30 mouse cellular contexts compared by ENCODE assay signal in the genomic region with DNA sequence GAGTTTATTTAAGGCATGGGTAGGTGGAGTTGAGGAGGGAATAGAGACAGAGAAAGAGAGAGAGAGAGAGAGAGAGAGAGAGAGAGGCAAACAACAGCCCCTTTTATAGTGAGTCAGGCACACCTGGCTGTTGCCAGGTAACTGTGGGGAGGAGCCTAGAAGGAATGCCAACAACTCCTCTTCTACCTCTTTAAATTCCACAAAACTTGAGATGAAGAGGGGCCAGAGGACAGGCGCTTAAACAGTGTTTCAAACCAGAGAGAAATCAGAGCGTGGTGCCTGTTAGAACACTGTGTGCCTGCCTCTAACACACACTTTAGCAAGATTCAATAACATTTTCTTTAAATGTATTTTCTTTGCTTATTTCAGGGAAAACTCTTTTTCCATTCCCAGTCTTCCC. TPM values are rescaled to one million over a fixed set of nuclear protein-coding genes. Genes with fewer than 3 reads are reported as not detected.
A peak's percentile ranks its signal among the peaks of the same experiment; 100 is the strongest.
DNase-seq lines count a peak whose midpoint lies in the region; ATAC-seq lines count a peak whose summit lies in the region.
"Had no signal": no experiment of that assay in that cellular context is flagged by ENCODE, and none has a peak within 500 bp of the region (broad histone marks: within the 10 kb centered on the region; RNA-seq: fewer than 3 reads in every experiment).

No protein-coding gene starts in this region.

- peak; percentile 43 to 66 for DNase-seq in lung, adult 18-20 months
- DNase-seq in lung, postnatal 10 days = peak; percentile 30
- peak; percentile 62 for DNase-seq in lung, postnatal 36 days
- no peak for DNase-seq in adipocyte (ENCODE audit: low spot score)
- no peak for DNase-seq in cerebellum, postnatal 4 days (ENCODE audit: low spot score in 2 of 2)
- DNase-seq in spleen, adult 12 weeks (ENCODE audit: low spot score) = no peak
- DNase-seq: adrenal gland, adult 2 months; adrenal gland, postnatal 14 days; cerebellum, adult 11 months; cerebellum, adult 2 months; cerebellum, adult 9-11 months; cerebellum, postnatal 25 days; embryo, embryonic 11 days; gastrocnemius, adult 2 months; gastrocnemius, postnatal 14 days; heart, adult 11 months had no signal

- no peak overlapping the region for H3K9ac ChIP-seq in lung, embryonic 15.5 days
- no peak overlapping the region for H3K9ac ChIP-seq in forebrain, embryonic 12.5 days
- H3K9ac ChIP-seq: embryonic facial prominence, embryonic 13.5 days; forebrain, embryonic 13.5 days; hindbrain, embryonic 12.5 days; hindbrain, embryonic 15.5 days had no signal

- peak overlapping the region; percentile 41; the same call in 1 of the 2 replicates for H3K27ac ChIP-seq in lung, embryonic 15.5 days
- H3K27ac ChIP-seq in forebrain, embryonic 12.5 days = no peak overlapping the region
- H3K27ac ChIP-seq: embryonic facial prominence, embryonic 10.5 days; embryonic facial prominence, embryonic 13.5 days; forebrain, embryonic 13.5 days; gastrocnemius, adult 2 months; hindbrain, embryonic 12.5 days; hindbrain, embryonic 15.5 days had no signal

- 72% methylated on average over 2 of the region's 2 CpGs for WGBS in lung, embryonic 15.5 days
- WGBS in forebrain, embryonic 12.5 days = 67% methylated on average over 2 of the region's 2 CpGs

- peaks cover 4% of the 10 kb centered on the region; the same call in 1 of the 2 replicates for H3K27me3 ChIP-seq in lung, embryonic 15.5 days
- peaks cover 8% of the 10 kb centered on the region; the same call in 1 of the 2 replicates for H3K27me3 ChIP-seq in forebrain, embryonic 12.5 days
- H3K27me3 ChIP-seq: forebrain, embryonic 13.5 days; hindbrain, embryonic 12.5 days; hindbrain, embryonic 15.5 days had no signal

- no peak overlapping the region for H3K4me2 ChIP-seq in lung, embryonic 15.5 days
- H3K4me2 ChIP-seq in forebrain, embryonic 12.5 days = no peak overlapping the region
- H3K4me2 ChIP-seq: embryonic facial prominence, embryonic 13.5 days; forebrain, embryonic 13.5 days; heart, embryonic 11.5 days; hindbrain, embryonic 12.5 days; hindbrain, embryonic 15.5 days had no signal

- H3K9me3 ChIP-seq in lung, embryonic 15.5 days = no peaks in the 10 kb centered on the region
- no peaks in the 10 kb centered on the region for H3K9me3 ChIP-seq in forebrain, embryonic 12.5 days
- H3K9me3 ChIP-seq: embryonic facial prominence, embryonic 10.5 days; embryonic facial prominence, embryonic 13.5 days; forebrain, embryonic 13.5 days; hindbrain, embryonic 12.5 days; hindbrain, embryonic 15.5 days had no signal

- peaks cover 3% of the 10 kb centered on the region; the same call in 1 of the 2 replicates for H3K4me1 ChIP-seq in lung, embryonic 15.5 days
- H3K4me1 ChIP-seq in forebrain, embryonic 12.5 days = no peaks in the 10 kb centered on the region
- H3K4me1 ChIP-seq: embryonic facial prominence, embryonic 13.5 days; forebrain, embryonic 13.5 days; hindbrain, embryonic 12.5 days; hindbrain, embryonic 15.5 days had no signal

- no peaks in the 10 kb centered on the region for H3K36me3 ChIP-seq in lung, embryonic 15.5 days
- no peaks in the 10 kb centered on the region for H3K36me3 ChIP-seq in forebrain, embryonic 12.5 days (replicated peaks)
- H3K36me3 ChIP-seq: embryonic facial prominence, embryonic 10.5 days; embryonic facial prominence, embryonic 13.5 days; hindbrain, embryonic 12.5 days; hindbrain, embryonic 15.5 days had no signal

- ATAC-seq in lung, embryonic 15.5 days (ENCODE audit: borderline replicate concordance, extremely low read depth, low FRiP score, low TSS enrichment) = peak; percentile 88; the same call in 1 of the 2 replicates
- ATAC-seq in forebrain, embryonic 12.5 days (ENCODE audit: low FRiP score) = no peak
- ATAC-seq: forebrain, embryonic 13.5 days; forebrain, embryonic 16.5 days; Patski had no signal

- H3K4me3 ChIP-seq in lung, embryonic 15.5 days = no peak overlapping the region
- no peak overlapping the region for H3K4me3 ChIP-seq in forebrain, embryonic 12.5 days (replicated peaks)
- H3K4me3 ChIP-seq: embryonic facial prominence, embryonic 10.5 days; embryonic facial prominence, embryonic 13.5 days; erythroblast, embryonic 14.5 days; forebrain, embryonic 13.5 days; gastrocnemius, adult 2 months; hindbrain, embryonic 12.5 days; hindbrain, embryonic 15.5 days had no signal

RNA-seq across cellular contexts. Expression of gene Mbl2, which starts 19.5 kb away (rescaled TPM):
- not detected in 2 replicates for polyA plus RNA-seq in lung, embryonic 15.5 days (2015; fragmentation: Nextera tagmentation; extraction: Ambion mirVana)
- polyA plus RNA-seq in forebrain, embryonic 12.5 days (2016; fragmentation: Nextera tagmentation; extraction: Ambion mirVana) = not detected in 2 replicates
- polyA plus RNA-seq: adrenal gland, adult 2 months; cortical plate, adult 2 months; embryonic facial prominence, embryonic 10.5 days; embryonic facial prominence, embryonic 13.5 days; forebrain, embryonic 13.5 days; forebrain, embryonic 16.5 days; heart, embryonic 11.5 days; heart, embryonic 14.5 days; heart, postnatal 0 days; hindbrain, embryonic 12.5 days; Patski had no signal

Comparison
In these comparisons a context has a peak if more than half of its experiments do, and no peak if none do; other contexts are left out.
1. DNase-seq: peak in lung, adult 18-20 months (2 of 2), lung, postnatal 10 days (single experiment) and lung, postnatal 36 days (single experiment); none in adipocyte (single experiment), cerebellum, postnatal 4 days (0 of 2) and spleen, adult 12 weeks (single experiment).